Mouse (Mus musculus) left cerebral cortex, adult 9 months (tissue): ENCODE measurements around the gene Krt72.

ENCODE experiments used
- DNase-seq, 2 experiments: peaks; one replicate each; pipeline ENCODE4 v3.0.0; 2022; ENCODE audit warnings: low spot score in 2 of 2

Gene Krt72

GRCm38 (mm10) chr15:101786360-101786759 lies at the start of gene Krt72:
Krt72 (minus strand) TSS chr15:101786460.
- DNase-seq, result no peak

- DNase-seq, result no peak
Measured at GRCm38 (mm10) chr15:101834784-101835328, 48.6 kb upstream of the Krt72 start.

- no peak for DNase-seq
Measured at GRCm38 (mm10) chr15:101833131-101833530, 46.9 kb upstream of the Krt72 start.

- DNase-seq, result no peak
Measured at GRCm38 (mm10) chr15:101829441-101829840, 43.2 kb upstream of the Krt72 start.

- DNase-seq, result no peak
Measured at GRCm38 (mm10) chr15:101821786-101822185, 35.5 kb upstream of the Krt72 start.

- no peak for DNase-seq
Measured at GRCm38 (mm10) chr15:101817875-101818274, 31.6 kb upstream of the Krt72 start, which contains the start of gene Krt2. Krt2 (minus strand) TSS chr15:101818169.

GRCm38 (mm10) chr15:101803052-101803822 lies 17.0 kb upstream of the Krt72 start:
- DNase-seq, result peak; percentile 54 to 55

- no peak for DNase-seq
Measured at GRCm38 (mm10) chr15:101802296-101802835, 16.1 kb upstream of the Krt72 start, which contains the start of gene Krt73. Krt73 (minus strand) TSS chr15:101802346.

GRCm38 (mm10) chr15:101790867-101791266 lies 4.6 kb upstream of the Krt72 start:
- no peak for DNase-seq

GRCm38 (mm10) chr15:101773420-101773819 lies 12.8 kb downstream of the Krt72 start:
- no peak for DNase-seq

- DNase-seq, result peak; percentile 30 to 95
Measured at GRCm38 (mm10) chr15:101772711-101773081, 13.6 kb downstream of the Krt72 start.

GRCm38 (mm10) chr15:101772080-101772710 lies 14.1 kb downstream of the Krt72 start:
- peak in 1 of 2 experiments; percentile 15 for DNase-seq

- no peak for DNase-seq
Measured at GRCm38 (mm10) chr15:101770226-101770625, 16.0 kb downstream of the Krt72 start.

- DNase-seq, result no peak
Measured at GRCm38 (mm10) chr15:101742711-101743110, 43.5 kb downstream of the Krt72 start, which contains the start of gene Krt71. Krt71 (minus strand) TSS chr15:101743109.

GRCm38 (mm10) chr15:101737786-101738185 lies 48.5 kb downstream of the Krt72 start:
- DNase-seq, result no peak

GRCm38 (mm10) chr15:101730653-101731052 lies 55.6 kb downstream of the Krt72 start:
- DNase-seq, result no peak
